Mouse (Mus musculus) intestine, postnatal 0 days (tissue): ENCODE results near the gene Chil1. TPM values are rescaled to one million over a fixed set of nuclear protein-coding genes. Genes with fewer than 3 reads are reported as not detected.

Experiments
- ATAC-seq: fragments of 200-750 bp; cut with Nextera tagmentation; 2 replicates; pipeline ENCODE4 v1.8.0; 2017; ENCODE audit warnings: mild to moderate bottlenecking, moderate TSS enrichment, moderate library complexity
- H3K27ac ChIP-seq: fragments of 300-500 bp; sonication (generic); 2 replicates; pipeline ENCODE4 v1.5.1; 2014; ENCODE audit warnings: mild to moderate bottlenecking, low read depth, low read length, moderate library complexity
- H3K27me3 ChIP-seq: fragments of 300-500 bp; sonication (generic); replicated peaks from 2 replicates; pipeline ENCODE4 v1.6.1; 2014; ENCODE audit warnings: low read length, mixed read lengths; ENCODE audit not compliant: control insufficient read depth, insufficient read depth
- H3K36me3 ChIP-seq: fragments of 300-500 bp; sonication (generic); 2 replicates; pipeline ENCODE4 v1.6.1; 2014; ENCODE audit warnings: mild to moderate bottlenecking, moderate library complexity; ENCODE audit not compliant: control insufficient read depth, insufficient read depth
- H3K4me1 ChIP-seq: fragments of 300-500 bp; sonication (generic); replicated peaks from 2 replicates; pipeline ENCODE4 v1.6.1; 2014; ENCODE audit warnings: antibody characterized with exemption, low read length, mixed read lengths; ENCODE audit not compliant: control insufficient read depth, insufficient read depth
- H3K4me2 ChIP-seq: fragments of 300-500 bp; sonication (generic); replicated peaks from 2 replicates; pipeline ENCODE4 v1.6.1; 2014; ENCODE audit warnings: low read depth, mild to moderate bottlenecking, moderate library complexity
- H3K4me3 ChIP-seq: fragments of 300-500 bp; sonication (generic); 2 replicates; pipeline ENCODE4 v1.5.1; 2014; ENCODE audit warnings: low read depth, low read length
- H3K9ac ChIP-seq: fragments of 300-500 bp; sonication (generic); 2 replicates; pipeline ENCODE4 v1.6.1; 2014; ENCODE audit warnings: mild to moderate bottlenecking, low read depth, low read length
- H3K9me3 ChIP-seq: fragments of 300-500 bp; sonication (generic); 2 replicates; pipeline ENCODE4 v1.6.1; 2016; ENCODE audit warnings: mixed run types; ENCODE audit not compliant: control insufficient read depth
- CTCF ChIP-seq: sonication (generic); IDR thresholded peaks from 2 replicates; pipeline ENCODE4 v1.5.1; 2016; ENCODE audit warnings: low read depth, mild to moderate bottlenecking, control low read depth, antibody characterized with exemption, moderate library complexity
- WGBS: fragments of 180-500 bp; shearing (Covaris S2); extraction: QIAGEN DNeasy Blood & Tissue Kit; methylation state at CpG from one replicate; pipeline ENCODE4 v1.1.7; 2014; 5-methylcytosine and 5-hydroxymethylcytosine counted together
- polyA plus RNA-seq: library from polyadenylated mRNA; unstranded; fragments of >200 nt; fragmentation: Nextera tagmentation; extraction: Ambion mirVana; gene quantifications from 2 replicates; pipeline ENCODE4 v1.2.1, GENCODE M21; 2015

Chil1 gene
- polyA plus RNA-seq, 1 experiment from 2014 or later: 0.99 TPM

GRCm38 (mm10) chr1:134200481-134200880 lies 18.5 kb downstream of the Chil1 start:
- Histone ChIP-seq H3K27ac (no peak overlapping the region), H3K4me1 (peaks cover 4% of the 10 kb centered on the region; the same call in 1 of the 2 replicates), H3K4me3 (no peak overlapping the region), H3K27me3 (no peaks in the 10 kb centered on the region), H3K36me3 (no peaks in the 10 kb centered on the region), H3K4me2 (no peak overlapping the region), H3K9ac (no peak overlapping the region), H3K9me3 (no peaks in the 10 kb centered on the region)
- 50% methylated on average over 2 of the region's 2 CpGs for WGBS
- ATAC-seq: no peak
- no peak for TF ChIP-seq CTCF

- Histone ChIP-seq H3K27me3 (no peaks in the 10 kb centered on the region), H3K4me2 (no peak overlapping the region), H3K9ac (no peak overlapping the region), H3K4me3 (no peak overlapping the region), H3K27ac (no peak overlapping the region), H3K9me3 (no peaks in the 10 kb centered on the region), H3K36me3 (no peaks in the 10 kb centered on the region), H3K4me1 (peaks cover 5% of the 10 kb centered on the region; the same call in 1 of the 2 replicates)
- ATAC-seq: no peak
- WGBS: 94% methylated on average over 6 of the region's 6 CpGs
- TF ChIP-seq CTCF: no peak
Measured at GRCm38 (mm10) chr1:134200998-134201686, 19.2 kb downstream of the Chil1 start.

GRCm38 (mm10) chr1:134201751-134202420 lies 19.9 kb downstream of the Chil1 start:
- no peak for ATAC-seq
- H3K9me3 ChIP-seq: no peaks in the 10 kb centered on the region
- H3K4me3 ChIP-seq: no peak overlapping the region
- 58% methylated on average over 3 of the region's 3 CpGs for WGBS
- peak; percentile 89 for TF ChIP-seq CTCF
- peaks cover 12% of the 10 kb centered on the region for H3K4me1 ChIP-seq
- no peak overlapping the region for H3K27ac ChIP-seq
- H3K36me3 ChIP-seq: no peaks in the 10 kb centered on the region
- H3K4me2 ChIP-seq: no peak overlapping the region
- H3K27me3 ChIP-seq: no peaks in the 10 kb centered on the region
- H3K9ac ChIP-seq: no peak overlapping the region

GRCm38 (mm10) chr1:134204230-134204629 lies 22.3 kb downstream of the Chil1 start:
- Histone ChIP-seq H3K27ac (no peak overlapping the region), H3K4me3 (no peak overlapping the region), H3K36me3 (no peaks in the 10 kb centered on the region), H3K9me3 (no peaks in the 10 kb centered on the region), H3K27me3 (no peaks in the 10 kb centered on the region), H3K9ac (no peak overlapping the region), H3K4me2 (no peak overlapping the region), H3K4me1 (peaks cover 13% of the 10 kb centered on the region)
- WGBS: 91% methylated on average over 13 of the region's 13 CpGs
- ATAC-seq: no peak
- TF ChIP-seq CTCF: no peak

GRCm38 (mm10) chr1:134205296-134206018 lies 23.5 kb downstream of the Chil1 start:
- H3K27me3 ChIP-seq: no peaks in the 10 kb centered on the region
- 0 out of 2 replicates have a peak, but pooled peaks have one; percentile 4 for TF ChIP-seq CTCF
- peak overlapping the region; percentile 54; the same call in 1 of the 2 replicates for H3K27ac ChIP-seq
- H3K9ac ChIP-seq: no peak overlapping the region
- no peaks in the 10 kb centered on the region for H3K9me3 ChIP-seq
- 19% methylated on average over 9 of the region's 9 CpGs for WGBS
- peak; percentile 86 for ATAC-seq
- H3K4me3 ChIP-seq: no peak overlapping the region
- no peaks in the 10 kb centered on the region for H3K36me3 ChIP-seq
- H3K4me1 ChIP-seq: peaks cover 13% of the 10 kb centered on the region
- H3K4me2 ChIP-seq: 0 out of 2 replicates have a peak overlapping the region, but pooled peaks have one; percentile 21

GRCm38 (mm10) chr1:134206085-134206484 lies 24.1 kb downstream of the Chil1 start:
- H3K4me3 ChIP-seq: no peak overlapping the region
- ATAC-seq: peak; percentile 72
- H3K36me3 ChIP-seq: no peaks in the 10 kb centered on the region
- H3K9me3 ChIP-seq: no peaks in the 10 kb centered on the region
- H3K27me3 ChIP-seq: no peaks in the 10 kb centered on the region
- H3K4me2 ChIP-seq: peak overlapping the region; percentile 13; the same call in 1 of the 2 replicates
- 14% methylated on average over 5 of the region's 5 CpGs for WGBS
- no peak overlapping the region for H3K9ac ChIP-seq
- no peak for TF ChIP-seq CTCF
- peak overlapping the region; percentile 54; the same call in 1 of the 2 replicates for H3K27ac ChIP-seq
- peaks cover 13% of the 10 kb centered on the region for H3K4me1 ChIP-seq
